Mouse (Mus musculus) megakaryocyte, embryonic 14.5 days (primary cell): ENCODE measurements around the gene Papola.

Experiments
- FLI1 ChIP-seq: IDR thresholded peaks from 2 replicates; pipeline ENCODE4 v1.6.1; 2012; ENCODE audit warnings: low read length, inconsistent platforms, mixed read lengths
- GATA1 ChIP-seq: IDR thresholded peaks from 3 replicates; pipeline ENCODE4 v1.6.1; 2012; ENCODE audit warnings: mixed read lengths, low read length, inconsistent platforms, borderline replicate concordance

DNA sequence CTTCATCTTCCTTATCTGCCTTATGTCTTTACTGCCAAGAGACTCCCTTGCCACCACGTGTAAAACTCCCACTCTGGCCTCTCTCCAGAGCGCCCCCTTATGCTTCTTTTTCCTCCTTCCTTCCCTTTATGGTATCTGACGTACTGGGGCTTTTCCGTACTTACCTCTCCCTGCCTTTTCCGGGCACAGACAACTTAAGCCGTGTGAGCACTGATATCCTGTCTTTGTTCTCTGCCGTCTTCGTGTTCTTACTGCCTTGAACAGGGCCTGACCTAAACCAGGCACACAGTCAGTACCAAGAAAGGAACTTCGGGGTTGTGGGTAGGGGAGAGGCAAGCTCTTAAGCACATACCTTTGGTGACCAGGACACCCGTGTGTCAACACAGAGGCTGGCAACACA lies 14.8 kb upstream of the Papola start:
- TF ChIP-seq FLI1 = no peak
- TF ChIP-seq GATA1 = no peak
